ENCODE assay signal across 26 mouse cellular contexts in genomic region chr19:60153096-60153495, GRCm38 (mm10).
A peak's percentile ranks its signal among the peaks of the same experiment; 100 is the strongest.
DNase-seq lines count a peak whose midpoint lies in the region; ATAC-seq lines count a peak whose summit lies in the region.
"Had no signal": no experiment of that assay in that cellular context is flagged by ENCODE, and none has a peak within 500 bp of the region (broad histone marks: within the 10 kb centered on the region; RNA-seq: fewer than 3 reads in every experiment).

No protein-coding gene starts in this region.

- H3K9ac ChIP-seq in midbrain, embryonic 11.5 days (ENCODE audit: low read length): no peak overlapping the region
- H3K9ac ChIP-seq in midbrain, embryonic 16.5 days (ENCODE audit: low read depth, low read length): no peak overlapping the region
- H3K9ac ChIP-seq: embryonic facial prominence, embryonic 13.5 days; embryonic facial prominence, embryonic 15.5 days; forebrain, embryonic 12.5 days had no signal

- WGBS in heart, embryonic 10.5 days: 81% methylated on average over 1 of the region's 1 CpGs
- WGBS in midbrain, embryonic 11.5 days: 87% methylated on average over 1 of the region's 1 CpGs
- 100% methylated on average over 1 of the region's 1 CpGs for whole genome bisulfite sequencing in midbrain, embryonic 16.5 days

- H3K27me3 ChIP-seq in heart, embryonic 10.5 days (ENCODE audit: insufficient read depth, poor library complexity, severe bottlenecking): peaks cover 30% of the 10 kb centered on the region
- H3K27me3 ChIP-seq in midbrain, embryonic 11.5 days (ENCODE audit: control insufficient read depth, insufficient read depth, low read length): peaks cover 32% of the 10 kb centered on the region
- peaks cover 11% of the 10 kb centered on the region for H3K27me3 ChIP-seq in midbrain, embryonic 16.5 days (ENCODE audit: control insufficient read depth, insufficient read depth, low read depth, low read length)
- H3K27me3 ChIP-seq: CH12.LX had no signal

- DNase-seq in heart, embryonic 10.5 days (ENCODE audit: low spot score): peak; percentile 68
- DNase-seq in heart, adult 18-20 months: no peak
- DNase-seq in midbrain, embryonic 11.5 days (ENCODE audit: low spot score, missing footprints): peak; percentile 62
- peak; percentile 28 for DNase-seq in MN1 (ENCODE audit: low spot score)
- DNase-seq in adipocyte (ENCODE audit: low spot score): no peak
- no peak for DNase-seq in gastrocnemius, postnatal 10 days
- DNase-seq: adrenal gland, adult 8-10 months; adrenal gland, postnatal 14 days; adrenal gland, postnatal 36 days; B cell, adult 2 months; cerebellum, adult 18-20 months; cerebellum, adult 8-10 months; cerebellum, adult 9-11 months; cerebellum, postnatal 36 days; embryo, embryonic 11 days had no signal

- no peak for ATAC-seq in midbrain, embryonic 11.5 days (ENCODE audit: low FRiP score)
- ATAC-seq in midbrain, embryonic 16.5 days: no peak
- ATAC-seq: CD4-positive, CD25-positive, alpha-beta regulatory T cell, adult 4 months; forebrain, embryonic 14.5 days; forebrain, embryonic 16.5 days had no signal

- H3K9me3 ChIP-seq in heart, embryonic 10.5 days: no peaks in the 10 kb centered on the region
- no peaks in the 10 kb centered on the region for H3K9me3 ChIP-seq in midbrain, embryonic 11.5 days (ENCODE audit: control insufficient read depth, low read length)
- no peaks in the 10 kb centered on the region for H3K9me3 ChIP-seq in midbrain, embryonic 16.5 days (replicated peaks; ENCODE audit: control insufficient read depth, low read length, poor library complexity, severe bottlenecking)
- H3K9me3 ChIP-seq: embryonic facial prominence, embryonic 13.5 days; embryonic facial prominence, embryonic 15.5 days; forebrain, embryonic 10.5 days; forebrain, embryonic 12.5 days; G1E had no signal

- H3K27ac ChIP-seq in heart, embryonic 10.5 days: no peak overlapping the region
- H3K27ac ChIP-seq in midbrain, embryonic 11.5 days (ENCODE audit: low read depth, low read length): no peak overlapping the region
- no peak overlapping the region for H3K27ac ChIP-seq in midbrain, embryonic 16.5 days (ENCODE audit: low read length)
- H3K27ac ChIP-seq: embryonic facial prominence, embryonic 13.5 days; embryonic facial prominence, embryonic 15.5 days; forebrain, embryonic 10.5 days; forebrain, embryonic 12.5 days had no signal

- 0 out of 2 replicates have a peak, but pooled peaks cover 5% of the 10 kb centered on the region for H3K4me1 ChIP-seq in heart, embryonic 10.5 days
- peaks cover 3% of the 10 kb centered on the region; the same call in 1 of the 2 replicates for H3K4me1 ChIP-seq in midbrain, embryonic 11.5 days (ENCODE audit: control insufficient read depth, insufficient read depth, low read length)
- no peaks in the 10 kb centered on the region for H3K4me1 ChIP-seq in midbrain, embryonic 16.5 days (ENCODE audit: control insufficient read depth, insufficient read depth, low read length)

- H3K36me3 ChIP-seq in heart, embryonic 10.5 days: no peaks in the 10 kb centered on the region
- no peaks in the 10 kb centered on the region for H3K36me3 ChIP-seq in midbrain, embryonic 11.5 days (ENCODE audit: control insufficient read depth, insufficient read depth, low read length)
- no peaks in the 10 kb centered on the region for H3K36me3 ChIP-seq in midbrain, embryonic 16.5 days (ENCODE audit: control insufficient read depth, insufficient read depth, low read length)
- H3K36me3 ChIP-seq: embryonic facial prominence, embryonic 13.5 days; embryonic facial prominence, embryonic 15.5 days; forebrain, embryonic 12.5 days; G1E had no signal

- H3K4me3 ChIP-seq in heart, embryonic 10.5 days: no peak overlapping the region
- H3K4me3 ChIP-seq in midbrain, embryonic 11.5 days (ENCODE audit: low read depth, low read length): no peak overlapping the region
- no peak overlapping the region for H3K4me3 ChIP-seq in midbrain, embryonic 16.5 days (ENCODE audit: low read depth, low read length)
- H3K4me3 ChIP-seq: embryonic facial prominence, embryonic 13.5 days; embryonic facial prominence, embryonic 15.5 days; erythroblast, embryonic 14.5 days; forebrain, embryonic 10.5 days; forebrain, embryonic 12.5 days had no signal

- no peak overlapping the region for H3K4me2 ChIP-seq in midbrain, embryonic 11.5 days
- no peak overlapping the region for H3K4me2 ChIP-seq in midbrain, embryonic 16.5 days (ENCODE audit: low read length)
- H3K4me2 ChIP-seq: embryonic facial prominence, embryonic 13.5 days; embryonic facial prominence, embryonic 15.5 days; forebrain, embryonic 12.5 days had no signal

Comparison
In these comparisons a context has a peak if more than half of its experiments do, and no peak if none do; other contexts are left out.
1. DNase-seq: peak in heart, embryonic 10.5 days (single experiment), midbrain, embryonic 11.5 days (single experiment) and MN1 (single experiment); none in heart, adult 18-20 months (0 of 2), adipocyte (single experiment) and gastrocnemius, postnatal 10 days (single experiment).